Mouse (Mus musculus) kidney, adult 2 months (tissue): Measurements from ENCODE around the gene Gpr87. TPM values are rescaled to one million over a fixed set of nuclear protein-coding genes. Genes with fewer than 3 reads are reported as not detected.

Experiments
- DNase-seq: peaks from one replicate; pipeline ENCODE4 v3.0.0; 2021
- H3K27ac ChIP-seq: fragments of 200-500 bp; 2 replicates; pipeline ENCODE4 v1.5.1; 2012; ENCODE audit warnings: low read depth, low read length, control low read depth, inconsistent platforms; ENCODE audit not compliant: insufficient read depth
- H3K27me3 ChIP-seq: fragments of 200-500 bp; replicated peaks from 2 replicates; pipeline ENCODE4 v1.6.1; 2012; ENCODE audit warnings: mild to moderate bottlenecking, moderate library complexity, low read length, inconsistent platforms; ENCODE audit not compliant: control insufficient read depth, insufficient read depth
- H3K36me3 ChIP-seq: fragments of 200-500 bp; 2 replicates; pipeline ENCODE4 v1.6.1; 2012; ENCODE audit warnings: mild to moderate bottlenecking, moderate library complexity, low read length, inconsistent platforms; ENCODE audit not compliant: control insufficient read depth, insufficient read depth
- H3K4me1 ChIP-seq: fragments of 200-500 bp; 2 replicates; pipeline ENCODE4 v1.6.1; 2011; ENCODE audit warnings: low read length; ENCODE audit not compliant: control insufficient read depth, insufficient read depth
- H3K4me3 ChIP-seq: fragments of 200-500 bp; 2 replicates; pipeline ENCODE4 v1.5.1; 2011; ENCODE audit warnings: mild to moderate bottlenecking, low read depth, low read length, control low read depth; ENCODE audit not compliant: insufficient read depth
- CTCF ChIP-seq: fragments of 200-500 bp; conservative IDR thresholded peaks from 2 replicates; pipeline ENCODE4 v1.5.1; 2011; ENCODE audit warnings: low read depth, mild to moderate bottlenecking, control low read depth, low read length, moderate library complexity, mixed read lengths; ENCODE audit not compliant: insufficient read depth, insufficient read length
- POLR2A ChIP-seq: fragments of 200-500 bp; IDR thresholded peaks from one replicate; pipeline ENCODE4 v1.6.1; 2011; ENCODE audit warnings: low read depth, low read length, control low read depth
- WGBS: fragments of 180-500 bp; shearing (Covaris S2); methylation state at CpG from one replicate; pipeline ENCODE4 v1.1.7; 2018; 5-methylcytosine and 5-hydroxymethylcytosine counted together
- polyA plus RNA-seq: library from polyadenylated mRNA; depleted of rRNA; stranded (reverse); fragments of >200 nt; gene quantifications from 2 replicates; pipeline ENCODE4 v1.2.3, GENCODE M21; 2012

Gene Gpr87
- polyA plus RNA-seq, 1 experiment, result 0.16 TPM

DNA sequence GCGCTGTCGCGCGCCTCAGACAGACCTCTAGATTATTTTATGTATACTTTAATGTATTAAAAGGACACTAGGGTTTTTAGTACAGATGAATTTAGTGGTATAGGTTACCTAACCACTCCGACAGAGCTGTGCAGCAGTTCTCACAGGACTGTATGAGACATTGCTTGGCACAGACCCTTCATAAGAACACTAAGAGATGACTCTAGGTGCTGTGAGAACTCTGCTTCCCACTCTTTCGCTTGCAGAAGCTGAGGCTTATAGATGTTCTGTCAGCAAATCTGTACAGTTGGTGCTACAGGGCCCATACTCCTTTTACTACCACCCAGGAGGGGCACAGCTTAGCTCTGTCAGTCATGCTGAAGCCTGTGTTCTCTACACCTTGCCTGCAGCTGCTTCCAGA is 3.2 kb downstream of the Gpr87 start:
- H3K27ac ChIP-seq, result no peak overlapping the region
- no peaks in the 10 kb centered on the region for H3K36me3 ChIP-seq
- H3K4me3 ChIP-seq, result no peak overlapping the region
- TF ChIP-seq CTCF, result no peak
- no peak for DNase-seq
- H3K27me3 ChIP-seq, result no peaks in the 10 kb centered on the region
- no peaks in the 10 kb centered on the region for H3K4me1 ChIP-seq
- 95% methylated on average over 6 of the region's 6 CpGs for WGBS

DNA sequence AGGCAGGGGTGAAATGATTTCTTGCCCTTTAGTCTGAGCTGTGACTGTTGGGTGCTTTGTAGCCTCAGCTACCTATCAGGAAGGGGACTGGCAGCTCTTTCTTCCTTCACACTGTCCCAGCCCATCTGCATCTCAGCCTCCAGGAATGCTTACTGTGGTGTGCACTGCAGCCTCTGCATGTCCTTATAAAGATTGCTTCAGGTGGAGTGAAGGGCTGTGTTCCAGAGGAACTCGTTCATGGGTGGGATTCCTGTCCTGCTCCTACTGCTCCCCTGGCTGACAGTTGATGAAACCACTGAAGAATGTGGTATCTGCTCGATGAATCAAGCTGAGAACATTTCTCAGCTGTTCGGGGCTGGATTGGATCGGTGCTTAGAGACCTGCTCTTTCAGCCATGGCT is 7.6 kb downstream of the Gpr87 start:
- Histone ChIP-seq H3K27me3 (no peaks in the 10 kb centered on the region), H3K36me3 (no peaks in the 10 kb centered on the region), H3K4me3 (no peak overlapping the region), H3K27ac (no peak overlapping the region), H3K4me1 (no peaks in the 10 kb centered on the region)
- 70% methylated on average over 4 of the region's 4 CpGs for WGBS
- DNase-seq, result no peak
- TF ChIP-seq CTCF (no peak), POLR2A (no peak)

DNA sequence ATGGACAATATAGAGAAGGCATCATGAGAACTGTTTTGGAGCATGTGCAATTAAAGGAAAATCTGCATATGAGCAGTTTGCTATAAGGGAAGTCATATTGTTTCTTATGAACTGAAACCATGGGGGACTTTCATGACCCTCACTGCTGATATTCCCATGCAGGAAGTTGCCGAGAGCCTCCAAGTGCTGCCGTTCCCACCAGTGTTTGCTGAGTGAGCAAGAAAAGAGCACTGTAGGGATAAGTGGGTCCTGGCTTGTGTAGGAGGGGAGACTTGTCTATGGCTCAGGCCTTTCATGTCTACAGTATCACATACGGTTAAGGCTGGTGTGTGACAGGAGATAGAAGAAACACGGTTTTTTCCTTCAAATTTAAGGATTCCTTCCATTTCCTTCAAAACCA is 9.2 kb downstream of the Gpr87 start:
- Histone ChIP-seq H3K4me3 (no peak overlapping the region), H3K27me3 (no peaks in the 10 kb centered on the region), H3K4me1 (no peaks in the 10 kb centered on the region), H3K36me3 (no peaks in the 10 kb centered on the region), H3K27ac (no peak overlapping the region)
- TF ChIP-seq POLR2A (no peak), CTCF (no peak)
- 82% methylated on average over 4 of the region's 4 CpGs for WGBS
- no peak for DNase-seq

DNA sequence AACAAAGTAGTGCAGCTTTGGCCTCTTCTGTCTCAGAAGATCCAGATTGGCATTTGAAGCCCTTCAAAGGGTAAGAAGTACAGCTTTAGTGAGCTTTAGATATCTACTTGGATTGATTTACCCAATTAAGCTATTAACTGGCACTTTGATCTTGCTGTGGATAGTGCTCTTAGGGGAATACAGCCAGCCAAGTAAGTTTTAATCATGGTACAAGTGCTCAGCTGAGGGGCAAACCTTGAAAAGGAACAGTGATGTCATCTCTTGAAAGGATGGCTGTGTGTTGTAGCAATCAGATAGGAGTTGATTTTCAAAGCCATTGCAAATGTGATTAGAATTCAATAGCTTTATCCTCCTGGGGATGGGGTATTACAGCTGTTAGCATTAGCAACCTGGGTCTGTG is 12.8 kb downstream of the Gpr87 start:
- Histone ChIP-seq H3K36me3 (no peaks in the 10 kb centered on the region), H3K27me3 (no peaks in the 10 kb centered on the region), H3K27ac (no peak overlapping the region), H3K4me3 (no peak overlapping the region), H3K4me1 (no peaks in the 10 kb centered on the region)
- TF ChIP-seq POLR2A, result no peak
- TF ChIP-seq CTCF, result no peak
- DNase-seq, result no peak

DNA sequence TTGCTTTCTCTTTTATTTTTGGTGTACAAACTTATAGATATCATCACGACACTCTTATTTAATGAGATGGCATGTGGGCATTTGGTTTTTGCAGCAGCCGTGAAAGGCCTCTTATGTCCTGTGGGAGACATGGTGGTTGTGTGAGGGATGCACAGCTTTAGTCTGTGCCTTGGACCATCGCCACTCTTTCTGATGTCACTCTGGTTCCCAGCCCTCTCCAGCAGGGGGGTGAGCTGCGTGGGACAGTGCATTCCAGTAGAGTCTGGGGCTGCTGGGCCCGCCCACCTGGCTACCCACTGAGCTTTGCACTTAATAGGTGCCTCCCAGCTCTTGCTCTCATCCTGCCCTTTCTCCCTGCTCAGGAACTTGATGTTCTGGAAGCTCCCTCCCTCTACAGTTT is 13.8 kb downstream of the Gpr87 start:
- 73% methylated on average over 5 of the region's 5 CpGs for WGBS

DNA sequence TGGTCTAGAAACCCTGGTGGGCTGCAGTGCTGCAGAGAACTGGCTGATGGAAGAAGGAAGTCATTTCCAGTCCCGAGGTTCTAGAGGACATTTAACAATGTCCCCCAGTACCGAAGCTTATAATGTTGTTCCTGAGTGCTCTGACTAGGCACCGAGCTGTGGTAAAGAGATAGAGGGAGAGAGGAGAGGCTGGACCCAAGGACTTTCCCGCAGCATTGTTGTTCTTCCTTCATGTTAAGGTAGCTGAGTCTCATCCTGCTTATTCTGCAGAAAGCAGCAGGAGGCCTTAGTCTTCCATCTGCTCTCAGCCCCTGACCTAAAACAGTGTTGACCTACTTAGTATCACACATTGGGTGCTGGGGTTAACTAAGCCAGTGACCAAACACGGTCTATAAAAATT is 18.0 kb downstream of the Gpr87 start:
- 64% methylated on average over 5 of the region's 5 CpGs for WGBS
- H3K4me1 ChIP-seq, result no peaks in the 10 kb centered on the region
- no peaks in the 10 kb centered on the region for H3K36me3 ChIP-seq
- TF ChIP-seq CTCF, result no peak
- TF ChIP-seq POLR2A, result no peak
- no peaks in the 10 kb centered on the region for H3K27me3 ChIP-seq
- H3K4me3 ChIP-seq, result no peak overlapping the region
- H3K27ac ChIP-seq, result no peak overlapping the region
- DNase-seq, result no peak

More for the DNA sequence above, 13.8 kb downstream of the Gpr87 start:
- no peak for DNase-seq
- H3K27me3 ChIP-seq, result no peaks in the 10 kb centered on the region
- H3K27ac ChIP-seq, result no peak overlapping the region
- no peak for TF ChIP-seq CTCF
- no peak for TF ChIP-seq POLR2A
- no peaks in the 10 kb centered on the region for H3K36me3 ChIP-seq
- no peaks in the 10 kb centered on the region for H3K4me1 ChIP-seq
- H3K4me3 ChIP-seq, result no peak overlapping the region

DNA sequence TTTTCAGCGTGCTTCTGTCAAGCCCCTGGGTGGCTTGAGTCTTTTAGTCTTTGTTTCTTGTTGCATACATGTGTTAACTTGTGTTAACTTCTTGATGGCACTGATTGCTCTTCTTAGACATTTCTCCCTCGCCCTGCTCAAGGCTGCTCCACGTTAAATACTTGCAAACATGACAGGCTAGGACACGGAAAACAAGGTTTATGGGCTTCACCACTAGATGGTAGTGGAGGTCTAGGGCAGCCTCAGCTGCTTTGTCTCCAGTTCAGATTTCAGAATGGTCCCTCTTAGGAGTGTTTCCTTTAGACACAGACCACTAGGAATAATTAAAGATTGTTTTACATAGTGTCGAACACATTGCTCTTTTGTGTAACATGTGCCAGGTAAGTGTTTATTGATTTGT is 19.7 kb downstream of the Gpr87 start:
- TF ChIP-seq POLR2A, result no peak
- TF ChIP-seq CTCF, result peak; percentile 77
- Histone ChIP-seq H3K4me1 (no peaks in the 10 kb centered on the region; the same call in 1 of the 2 replicates), H3K36me3 (no peaks in the 10 kb centered on the region), H3K4me3 (no peak overlapping the region), H3K27me3 (no peaks in the 10 kb centered on the region), H3K27ac (no peak overlapping the region)
- WGBS, result 14% methylated on average over 5 of the region's 5 CpGs
- DNase-seq, result peak; percentile 25
